ENCODE assay signal across 14 mouse cellular contexts in genomic region chr8:115742646-115743045, GRCm38 (mm10). TPM values are rescaled to one million over a fixed set of nuclear protein-coding genes. Genes with fewer than 3 reads are reported as not detected.
DNase-seq lines count a peak whose midpoint lies in the region.
"Had no signal": no experiment of that assay in that cellular context is flagged by ENCODE, and none has a peak within 500 bp of the region (broad histone marks: within the 10 kb centered on the region; RNA-seq: fewer than 3 reads in every experiment).

No protein-coding gene starts in this region.

- intact Hi-C loops in left cerebral cortex, postnatal 36 days (cut with DNase I) = no loop called here

- DNase-seq in layer of hippocampus, adult 11-12 months (ENCODE audit: low spot score) = peak; percentile 15
- DNase-seq in layer of hippocampus, postnatal 10 days (ENCODE audit: low spot score in 2 of 2) = no peak
- peak; percentile 76 for DNase-seq in 3T3-L1 (ENCODE audit: low read depth, low spot score)
- DNase-seq in brain, adult 2 months (ENCODE audit: low read depth, low spot score) = peak; percentile 80
- peak; percentile 23 to 25 for DNase-seq in left cerebral cortex, postnatal 36 days (ENCODE audit: low spot score in 2 of 2)
- no peak for DNase-seq in spleen, adult 12 weeks (ENCODE audit: low spot score)
- DNase-seq in spleen, postnatal 14 days (ENCODE audit: low spot score in 2 of 2) = no peak
- DNase-seq in c-Kit-positive CD71-positive TER-119-positive erythroid progenitor cells, embryonic 14.5 days (ENCODE audit: low spot score) = no peak
- DNase-seq: adrenal gland, postnatal 14 days; cerebellum, postnatal 14 days; gastrocnemius, postnatal 14 days; heart, postnatal 14 days; lung, postnatal 14 days; thymus, postnatal 14 days had no signal

RNA-seq across cellular contexts. Expression of gene Maf, which starts 35.1 kb away (rescaled TPM):
- 10 to 100 TPM; 25.8 to 28.2 TPM for total RNA-seq in layer of hippocampus, postnatal 10 days (2021)
- total RNA-seq in left cerebral cortex, postnatal 36 days (2021) = 10 to 100 TPM; 22.9 to 25.8 TPM

Comparison
In these comparisons a context has a peak if more than half of its experiments do, and no peak if none do; other contexts are left out.
1. DNase-seq: peak in layer of hippocampus, adult 11-12 months (single experiment), 3T3-L1 (single experiment), brain, adult 2 months (single experiment) and left cerebral cortex, postnatal 36 days (2 of 2); none in layer of hippocampus, postnatal 10 days (0 of 2), spleen, adult 12 weeks (single experiment), spleen, postnatal 14 days (0 of 2) and c-Kit-positive CD71-positive TER-119-positive erythroid progenitor cells, embryonic 14.5 days (single experiment).